Mouse (Mus musculus): Measurements from ENCODE around the gene D930007J09Rik. TPM values are rescaled to one million over a fixed set of nuclear protein-coding genes. Genes with fewer than 3 reads are reported as not detected.

D930007J09Rik gene
- total and polyA plus RNA-seq, 3 experiments: 14.6 TPM; not detected in 2

- TF ChIP-seq SMC3 (IDR thresholded peaks at IDR 0.05; ENCODE audit: low read depth, low read length): no peak
- TF ChIP-seq MAFK (IDR thresholded peaks at IDR 0.05; ENCODE audit: insufficient replicate concordance, low read length): no peak
- no peak for TF ChIP-seq UBTF (IDR thresholded peaks at IDR 0.05; ENCODE audit: low read depth, low read length)
- H3K27ac ChIP-seq (ENCODE audit: insufficient read depth, low read depth): no peak overlapping the region
- no peak overlapping the region for H3K4me2 ChIP-seq (ENCODE audit: insufficient read depth, low read depth, poor library complexity, severe bottlenecking)
- H3K27me3 ChIP-seq (replicated peaks): no peaks in the 10 kb centered on the region
- in situ Hi-C loops (cut with MboI; ENCODE audit: low pct_ligation_motif_present, low pct_unique_long_range_greater_than_20kb, low sequenced_read_pairs): no loop called here
- H3K9me3 ChIP-seq (replicated peaks; ENCODE audit: low read length): no peaks in the 10 kb centered on the region
- DNase-seq (ENCODE audit: extremely low read depth): no peak
- dilution Hi-C loops (cut with MboI; ENCODE audit: extremely low pct_ligation_motif_present, extremely low pct_unique_long_range_greater_than_20kb, low sequenced_read_pairs): no loop called here
- no peak overlapping the region for H3K4me3 ChIP-seq (replicated peaks in 1 of 3; ENCODE audit: low read depth in 2 of 3, low read length in 2 of 3, poor library complexity in 1 of 3)
- H3K9ac ChIP-seq (ENCODE audit: insufficient read depth, low read depth): no peak overlapping the region
- H3K4me1 ChIP-seq (ENCODE audit: control insufficient read depth in 1 of 2, insufficient read depth in 2 of 2): peaks cover 5 to 36% of the 10 kb centered on the region in 2 experiments
- no peaks in the 10 kb centered on the region for H3K79me2 ChIP-seq (replicated peaks; ENCODE audit: control insufficient read depth, extremely low read depth, insufficient read depth, poor library complexity, severe bottlenecking)
- peaks cover 43 to 66% of the 10 kb centered on the region in 2 experiments for H3K36me3 ChIP-seq (replicated peaks in 1 of 2; ENCODE audit: control insufficient read depth in 1 of 2, insufficient read depth in 1 of 2, low read length in 1 of 2)
These were observed 19.0 kb upstream of the D930007J09Rik start for GRCm38 (mm10) chr13:32821671-32822070.

DNA sequence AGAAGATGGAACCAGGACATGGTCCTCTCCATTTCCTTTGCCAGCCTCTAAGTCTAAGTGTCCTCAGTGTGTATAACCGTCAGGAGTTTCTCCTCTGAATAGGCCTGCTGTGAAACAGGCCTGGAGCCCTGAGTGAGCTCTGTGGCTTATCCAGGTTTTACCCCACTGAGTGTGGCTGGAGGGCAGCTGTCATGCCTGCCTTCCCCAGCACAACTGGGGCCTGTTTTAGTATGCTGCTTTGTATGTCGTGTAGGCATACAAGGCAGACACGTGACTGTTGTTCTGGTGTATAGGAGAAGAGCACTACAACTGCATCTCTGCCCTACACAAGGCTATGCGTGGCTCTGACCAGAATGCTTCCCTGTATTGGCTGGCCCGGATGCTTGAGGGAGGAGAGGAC, 17.3 kb upstream of the D930007J09Rik start:
- no peak for TF ChIP-seq HCFC1 (IDR thresholded peaks at IDR 0.05; ENCODE audit: low read depth, low read length)
- TF ChIP-seq MYC (IDR thresholded peaks at IDR 0.05; ENCODE audit: low read depth, low read length): no peak
- TF ChIP-seq TBP (conservative IDR thresholded peaks at IDR 0.05; ENCODE audit: low read depth, low read length): no peak
- TF ChIP-seq UBTF (IDR thresholded peaks at IDR 0.05; ENCODE audit: low read depth, low read length): no peak
- TF ChIP-seq NRF1 (IDR thresholded peaks at IDR 0.05; ENCODE audit: low read depth, low read length): no peak
- TF ChIP-seq JUND (conservative IDR thresholded peaks at IDR 0.05; ENCODE audit: low read depth, low read length): no peak
- TF ChIP-seq MAFK (IDR thresholded peaks at IDR 0.05; ENCODE audit: insufficient replicate concordance, low read length): no peak
- no peak for TF ChIP-seq ZKSCAN1 (IDR thresholded peaks at IDR 0.05; ENCODE audit: borderline replicate concordance, low read depth, low read length)
- TF ChIP-seq ZC3H11A (IDR thresholded peaks at IDR 0.05; ENCODE audit: low read depth, low read length): no peak
- TF ChIP-seq PAX5 (IDR thresholded peaks at IDR 0.05; ENCODE audit: low read length): no peak
- TF ChIP-seq E2F4 (IDR thresholded peaks at IDR 0.05; ENCODE audit: insufficient replicate concordance, low read depth, low read length): no peak
- no peak for TF ChIP-seq POLR2AphosphoS2 (IDR thresholded peaks at IDR 0.05; ENCODE audit: low read depth, low read length)
- TF ChIP-seq NELFE (IDR thresholded peaks at IDR 0.05; ENCODE audit: low read depth, low read length): no peak
- no peak for TF ChIP-seq CHD1 (IDR thresholded peaks at IDR 0.05; ENCODE audit: low read depth, low read length)
- no peak for TF ChIP-seq MAZ (IDR thresholded peaks at IDR 0.05; ENCODE audit: low read depth, low read length)
- TF ChIP-seq GABPA (IDR thresholded peaks at IDR 0.05; ENCODE audit: insufficient replicate concordance, low read depth, low read length): no peak
- TF ChIP-seq USF2 (conservative IDR thresholded peaks at IDR 0.05; ENCODE audit: low read depth, low read length): no peak
- TF ChIP-seq BHLHE40 (IDR thresholded peaks at IDR 0.05; ENCODE audit: low read depth, low read length): no peak
- TF ChIP-seq ZNF384 (IDR thresholded peaks at IDR 0.05; ENCODE audit: low read depth, low read length): no peak
- TF ChIP-seq CHD2 (IDR thresholded peaks at IDR 0.05; ENCODE audit: low read length): no peak
- in situ Hi-C loops (cut with MboI; ENCODE audit: low pct_ligation_motif_present, low pct_unique_long_range_greater_than_20kb, low sequenced_read_pairs): no loop called here

More for the DNA sequence above, 17.3 kb upstream of the D930007J09Rik start:
- no peaks in the 10 kb centered on the region for H3K9me3 ChIP-seq (replicated peaks; ENCODE audit: low read length)
- no peaks in the 10 kb centered on the region for H3K27me3 ChIP-seq (replicated peaks)
- no peak for DNase-seq (ENCODE audit: extremely low read depth)
- H3K27ac ChIP-seq (ENCODE audit: insufficient read depth, low read depth): no peak overlapping the region
- H3K4me1 ChIP-seq (ENCODE audit: control insufficient read depth in 1 of 2, insufficient read depth in 2 of 2): peaks cover 0 to 20% of the 10 kb centered on the region in 2 experiments; a peak in 2 of 4 replicates
- dilution Hi-C loops (cut with MboI; ENCODE audit: extremely low pct_ligation_motif_present, extremely low pct_unique_long_range_greater_than_20kb, low sequenced_read_pairs): no loop called here
- no peak overlapping the region for H3K4me3 ChIP-seq (replicated peaks in 1 of 3; ENCODE audit: low read depth in 2 of 3, low read length in 2 of 3, poor library complexity in 1 of 3)
- H3K79me2 ChIP-seq (replicated peaks; ENCODE audit: control insufficient read depth, extremely low read depth, insufficient read depth, poor library complexity, severe bottlenecking): no peaks in the 10 kb centered on the region
- no peak overlapping the region for H3K9ac ChIP-seq (ENCODE audit: insufficient read depth, low read depth)
- no peak overlapping the region for H3K4me2 ChIP-seq (ENCODE audit: insufficient read depth, low read depth, poor library complexity, severe bottlenecking)
- H3K36me3 ChIP-seq (replicated peaks in 1 of 2; ENCODE audit: control insufficient read depth in 1 of 2, insufficient read depth in 1 of 2, low read length in 1 of 2): peaks cover 53 to 83% of the 10 kb centered on the region in 2 experiments

Data from CH12.LX (cell line).